Mouse (Mus musculus): ENCODE data around the gene Bnip2.

GRCm38 (mm10) chr9:70047839-70048238, 58.6 kb downstream of the Bnip2 start:
- no peak for TF ChIP-seq CTCF (IDR thresholded peaks at IDR 0.05; ENCODE audit: control insufficient read depth, insufficient read depth, insufficient replicate concordance, low read depth, low read length)
- TF ChIP-seq POLR2A (IDR thresholded peaks at IDR 0.05; ENCODE audit: control insufficient read depth, low read depth, low read length): no peak

Measured in testis, adult 2 months (tissue).